Mouse (Mus musculus) B cell, adult 2 months (primary cell): ENCODE data around the gene Fgfr2.
"Not testable (repeated sequence)": the region's sequence is repeated elsewhere in the genome, so short reads cannot be mapped to it uniquely, and the experiment has no call there.

Source experiments
- DNase-seq, 2 experiments: peaks; one replicate each; pipeline ENCODE4 v3.0.0; 2022

Gene Fgfr2

GRCm38 (mm10) chr7:130671301-130671700 lies 2451.8 kb downstream of the Fgfr2 start:
- DNase-seq: no peak

DNA sequence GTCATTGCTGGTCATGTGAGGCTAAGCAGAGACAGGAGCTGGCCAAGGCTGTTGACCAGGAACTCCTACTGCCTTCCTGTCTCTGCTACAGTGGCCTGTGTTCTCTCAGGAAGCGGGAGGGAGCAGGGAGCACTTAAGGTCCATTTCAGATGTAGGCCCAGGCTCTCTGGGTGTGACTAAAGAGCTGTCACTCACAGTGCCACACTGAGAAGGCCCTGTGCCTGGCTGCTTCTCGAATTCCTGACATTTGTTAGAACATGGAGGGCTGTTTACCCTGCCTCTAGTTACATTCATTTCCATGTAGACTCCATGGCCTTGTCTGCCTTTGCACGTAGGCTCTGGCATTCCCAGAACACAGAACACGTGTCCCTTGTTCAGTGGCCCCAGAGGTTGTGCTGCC lies 2452.8 kb downstream of the Fgfr2 start:
- DNase-seq: no peak

- DNase-seq: no peak
Measured at GRCm38 (mm10) chr7:130669370-130669881, 2453.7 kb downstream of the Fgfr2 start.

GRCm38 (mm10) chr7:130668729-130669281 lies 2454.3 kb downstream of the Fgfr2 start:
- DNase-seq: no peak

GRCm38 (mm10) chr7:130668013-130668412 lies 2455.1 kb downstream of the Fgfr2 start:
- DNase-seq: not testable (repeated sequence)

- no peak for DNase-seq
Measured at GRCm38 (mm10) chr7:130665358-130665757, 2457.8 kb downstream of the Fgfr2 start.

DNA sequence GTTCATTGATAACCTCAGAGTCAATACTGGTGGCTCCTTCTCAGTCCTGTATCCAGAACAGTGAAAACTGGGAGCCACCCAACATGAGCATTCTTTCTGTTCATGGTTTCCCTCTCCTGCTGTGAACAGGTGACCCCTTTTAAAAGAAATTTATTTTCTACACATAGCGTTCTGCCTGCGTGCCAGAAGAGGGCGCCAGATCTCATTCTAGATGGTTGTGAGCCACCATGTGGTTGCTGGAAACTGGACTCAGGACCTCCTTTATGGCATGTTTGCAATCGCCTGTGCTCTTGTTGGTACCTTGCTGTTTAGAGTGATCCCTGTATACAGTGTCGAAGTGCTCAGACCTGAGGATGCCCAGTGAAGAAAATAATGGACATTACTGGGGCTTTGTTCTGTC lies 2458.5 kb downstream of the Fgfr2 start:
- no peak for DNase-seq

DNA sequence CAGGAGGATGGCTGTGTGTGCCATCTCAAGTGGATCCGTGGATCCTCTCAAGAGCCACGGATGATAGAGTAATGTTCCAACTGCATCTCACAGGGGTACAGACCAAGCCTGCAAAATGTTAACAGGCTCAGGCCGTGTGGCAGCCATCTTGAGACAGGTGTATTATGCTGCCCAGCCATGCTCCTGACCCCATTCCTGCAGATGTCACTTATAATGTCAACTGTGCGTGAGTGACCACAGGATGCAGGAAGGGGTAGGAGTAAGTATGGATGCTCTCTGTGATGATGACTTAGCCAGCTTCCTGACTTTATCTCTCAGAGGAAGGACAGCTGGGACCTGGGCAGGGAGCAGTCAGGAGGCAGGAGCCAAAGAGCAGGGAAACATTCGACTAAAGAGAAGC lies 2459.1 kb downstream of the Fgfr2 start:
- DNase-seq: no peak

DNA sequence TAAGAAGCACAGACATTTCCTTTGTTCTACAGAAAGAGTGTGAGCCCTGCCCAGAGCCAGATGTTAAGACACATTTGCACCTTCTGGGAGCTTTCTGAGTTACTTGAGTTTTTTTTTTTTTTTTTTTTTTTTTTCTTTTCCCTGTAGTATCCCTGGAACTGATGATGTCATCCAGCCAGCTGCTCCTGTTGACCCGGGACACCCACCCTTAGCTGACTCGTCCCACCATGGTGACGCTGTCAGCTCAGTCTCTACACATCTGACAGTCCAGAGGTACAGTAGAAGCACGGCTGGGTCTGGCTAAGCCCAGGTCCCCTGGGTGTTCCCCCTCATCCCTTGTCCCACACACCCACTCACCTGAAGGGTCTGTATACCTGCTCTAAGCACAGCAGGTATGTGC lies 2460.3 kb downstream of the Fgfr2 start:
- no peak for DNase-seq

- DNase-seq: no peak
Measured at GRCm38 (mm10) chr7:130662250-130662649, 2460.9 kb downstream of the Fgfr2 start.

GRCm38 (mm10) chr7:130659129-130659528 lies 2464.0 kb downstream of the Fgfr2 start:
- no peak for DNase-seq

DNA sequence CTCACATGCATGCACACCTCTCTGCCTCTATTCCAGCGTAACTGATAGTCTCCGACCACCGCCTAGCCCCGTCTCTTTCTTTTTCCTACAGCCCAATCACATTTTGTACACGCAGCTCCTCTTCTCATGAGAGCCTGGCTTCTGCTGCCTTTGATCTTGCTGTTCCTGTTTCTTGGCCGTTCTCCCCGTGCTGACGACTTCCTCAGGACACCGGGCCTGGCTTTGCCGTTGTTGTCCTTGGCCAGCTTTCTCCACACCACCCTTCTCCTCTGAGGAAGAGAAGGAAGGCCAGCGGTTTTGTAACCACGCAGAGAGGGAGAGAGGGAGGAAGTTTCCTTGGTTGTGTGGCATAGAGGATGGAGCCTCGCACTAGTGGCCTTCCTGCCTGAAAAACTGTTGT lies 2465.4 kb downstream of the Fgfr2 start:
- no peak for DNase-seq

GRCm38 (mm10) chr7:130656965-130657364 lies 2466.2 kb downstream of the Fgfr2 start:
- no peak for DNase-seq

- DNase-seq: no peak
Measured at GRCm38 (mm10) chr7:130654562-130654961, 2468.6 kb downstream of the Fgfr2 start.

- DNase-seq: no peak
Measured at GRCm38 (mm10) chr7:130653036-130653555, 2470.1 kb downstream of the Fgfr2 start.

- DNase-seq: no peak
Measured at GRCm38 (mm10) chr7:130650621-130651020, 2472.5 kb downstream of the Fgfr2 start.

GRCm38 (mm10) chr7:130649257-130649656 lies 2473.9 kb downstream of the Fgfr2 start:
- DNase-seq: no peak

DNA sequence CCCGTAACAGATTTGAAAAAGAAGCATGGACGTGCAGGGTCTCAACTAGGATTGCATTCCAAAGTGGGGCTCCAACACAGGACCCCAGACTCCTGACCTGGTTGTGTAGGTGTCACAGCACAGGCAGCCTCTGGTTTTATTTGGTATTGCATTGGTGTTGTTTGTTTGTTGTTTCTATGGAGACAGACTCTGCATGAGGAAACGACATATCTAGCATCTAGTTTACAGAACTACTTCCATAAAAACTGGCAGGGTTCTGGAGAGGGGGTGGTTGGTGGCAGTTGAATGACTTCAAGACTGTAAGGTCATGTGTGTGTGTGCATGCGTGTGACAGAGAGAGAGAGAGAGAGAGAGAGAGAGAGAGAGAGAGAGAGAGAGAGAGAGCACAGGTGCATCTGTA lies 2475.1 kb downstream of the Fgfr2 start:
- DNase-seq: peak in 1 of 2 experiments; percentile 2

DNA sequence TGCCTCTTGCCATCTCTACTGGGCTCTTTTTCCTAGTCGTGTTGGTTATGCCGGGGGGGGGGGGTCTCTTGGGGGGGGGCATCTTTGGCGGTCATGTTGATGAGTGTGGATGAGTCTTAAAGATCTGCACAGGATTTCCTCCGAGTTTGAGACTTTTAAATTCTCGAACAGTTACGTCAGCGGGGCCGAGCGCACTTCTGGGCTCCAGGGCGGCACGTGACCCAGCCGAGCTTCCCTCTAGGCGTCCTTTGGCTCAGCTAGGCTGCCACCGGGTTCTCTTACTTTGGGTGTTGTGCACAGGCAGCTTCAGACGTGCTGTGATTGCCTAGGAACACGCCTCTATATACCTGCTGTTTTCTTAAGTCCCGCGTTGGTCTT lies 2476.4 kb downstream of the Fgfr2 start:
- DNase-seq: peak; percentile 56 to 66

DNA sequence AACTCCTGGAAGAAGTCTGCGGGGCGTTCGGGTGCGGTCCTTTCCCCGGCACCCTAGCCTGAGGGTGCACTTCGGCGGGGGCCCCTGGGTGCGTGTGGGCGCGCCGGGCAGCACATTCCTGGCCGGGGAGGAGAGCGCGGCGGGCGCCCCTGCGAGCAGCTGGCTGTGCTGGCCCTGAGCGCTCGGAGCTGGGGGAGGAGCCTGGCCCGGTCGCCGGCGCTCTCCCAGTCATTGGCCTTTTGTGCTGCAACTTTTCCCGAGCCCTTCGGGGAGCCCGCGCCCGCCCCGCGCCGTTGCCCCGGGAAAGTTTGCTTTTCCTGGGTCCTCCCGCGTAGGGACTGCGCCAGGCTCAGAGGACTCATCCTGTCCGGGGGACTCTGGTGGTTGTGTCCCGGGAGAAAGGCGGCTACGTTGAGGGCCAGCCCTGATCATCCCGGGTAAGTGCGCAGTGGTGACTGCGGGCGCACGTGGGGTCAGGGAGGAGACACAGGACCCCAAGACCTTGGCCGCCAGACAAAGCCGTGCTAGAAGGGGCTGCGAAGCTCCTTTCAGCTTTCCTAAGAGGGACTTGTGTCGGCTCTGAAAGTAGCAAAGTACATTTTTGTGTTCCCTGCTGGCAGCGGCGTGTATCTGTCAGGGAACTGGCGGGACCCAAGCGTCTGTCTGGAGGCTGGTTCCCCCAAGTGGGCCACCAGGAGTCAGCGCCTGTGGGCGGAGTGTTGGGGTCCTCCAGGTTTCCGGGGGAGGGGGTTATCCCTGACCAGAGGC lies 2477.0 kb downstream of the Fgfr2 start:
- peak; percentile 38 to 43 for DNase-seq

- peak in 1 of 2 experiments; percentile 4 for DNase-seq
Measured at GRCm38 (mm10) chr7:130645332-130645993, 2477.7 kb downstream of the Fgfr2 start.

DNA sequence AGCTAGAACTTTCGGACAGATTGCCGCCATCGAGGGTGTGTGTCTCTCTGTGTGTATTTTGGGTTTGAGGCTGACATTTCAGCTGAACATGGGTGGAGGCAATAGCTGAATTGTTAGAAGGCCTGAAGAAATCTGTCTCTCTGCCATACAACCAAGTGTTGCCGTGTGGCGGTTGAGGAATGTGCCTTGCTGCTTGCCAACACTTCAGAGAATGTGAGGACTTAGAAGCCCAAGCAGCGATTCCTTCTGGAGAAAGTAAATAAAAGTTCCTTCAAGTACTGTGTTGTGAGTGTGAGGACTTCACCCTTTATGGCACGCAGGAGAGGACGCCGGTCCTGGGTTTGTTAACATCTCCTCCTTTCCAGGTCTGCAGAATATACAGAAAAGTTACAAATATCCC lies 2482.5 kb downstream of the Fgfr2 start:
- no peak for DNase-seq

- DNase-seq: no peak
Measured at GRCm38 (mm10) chr7:130637811-130638210, 2485.3 kb downstream of the Fgfr2 start.

- no peak for DNase-seq
Measured at GRCm38 (mm10) chr7:130636902-130637301, 2486.2 kb downstream of the Fgfr2 start.
